Mouse (Mus musculus): ENCODE data around the gene Gpx3.

Gpx3 gene

DNA sequence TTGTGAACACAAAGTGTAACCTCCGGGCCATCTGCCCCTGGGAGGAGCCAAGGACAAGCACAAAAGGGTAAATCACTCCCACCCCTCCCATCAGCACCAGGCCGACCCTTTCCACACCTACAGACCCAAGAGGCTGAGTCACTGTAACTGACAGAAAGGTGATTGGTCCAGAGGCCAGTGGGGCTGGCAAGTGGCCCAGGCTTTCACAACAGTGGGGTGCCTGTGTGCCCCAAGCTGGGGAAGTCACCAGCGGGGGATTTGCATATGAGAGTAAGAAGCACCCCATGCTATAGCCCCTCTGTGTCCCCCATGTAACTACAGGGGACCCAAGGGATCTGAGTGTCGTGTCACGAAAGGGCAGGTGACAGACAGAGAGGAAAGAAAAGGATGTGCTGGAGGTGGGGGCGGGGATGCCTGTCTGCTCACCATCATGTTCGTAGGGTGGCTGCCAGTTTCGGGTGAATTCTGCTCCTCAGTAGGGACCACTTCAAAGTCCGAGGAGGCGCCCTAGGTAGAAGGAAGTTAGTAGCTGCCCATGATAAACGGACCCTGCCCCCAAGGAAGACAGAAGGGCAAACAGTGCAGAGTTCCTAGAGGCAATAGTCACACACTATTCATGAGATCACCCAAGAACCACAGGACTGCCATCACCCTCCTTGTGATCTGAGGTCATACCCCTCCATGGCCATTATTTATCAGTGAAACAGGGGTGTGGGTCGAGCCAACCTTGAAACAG lies 34.0 kb downstream of the Gpx3 start:
- TF ChIP-seq GATA4 (IDR thresholded peaks at IDR 0.05; ENCODE audit: insufficient replicate concordance, low read length) = no peak

- no peak for TF ChIP-seq GATA4 (IDR thresholded peaks at IDR 0.05; ENCODE audit: insufficient replicate concordance, low read length)
Observed at GRCm38 (mm10) chr11:54936771-54937140, 34.5 kb downstream of the Gpx3 start.

- TF ChIP-seq GATA4 (IDR thresholded peaks at IDR 0.05; ENCODE audit: insufficient replicate concordance, low read length) = no peak
Observed at GRCm38 (mm10) chr11:54939501-54939900, 37.2 kb downstream of the Gpx3 start.

- no peak for TF ChIP-seq GATA4 (IDR thresholded peaks at IDR 0.05; ENCODE audit: insufficient replicate concordance, low read length)
Observed at GRCm38 (mm10) chr11:54940056-54940455, 37.8 kb downstream of the Gpx3 start.

- no peak for TF ChIP-seq GATA4 (IDR thresholded peaks at IDR 0.05; ENCODE audit: insufficient replicate concordance, low read length)
Observed at GRCm38 (mm10) chr11:54944702-54945101, 42.4 kb downstream of the Gpx3 start.

DNA sequence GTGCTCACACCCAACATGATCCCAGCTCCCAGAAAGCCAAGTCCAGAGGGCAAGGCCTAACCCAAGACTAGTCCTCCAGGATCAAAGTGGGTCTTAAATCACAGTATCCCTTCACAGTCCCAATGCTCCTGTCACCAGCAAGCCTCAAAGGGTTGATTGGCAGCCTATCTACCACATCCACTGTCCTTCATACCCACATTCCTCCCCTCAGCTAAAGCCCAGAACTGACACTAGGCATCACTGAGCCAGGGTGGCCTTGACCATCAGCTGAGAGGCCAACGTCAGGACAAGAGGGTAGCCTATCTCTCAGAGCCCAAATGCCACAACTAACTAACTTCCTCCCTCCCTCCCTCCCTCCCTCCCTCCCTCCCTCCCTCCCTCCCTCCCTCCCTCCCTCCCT lies 47.5 kb downstream of the Gpx3 start:
- no peak for TF ChIP-seq GATA4 (IDR thresholded peaks at IDR 0.05; ENCODE audit: insufficient replicate concordance, low read length)

DNA sequence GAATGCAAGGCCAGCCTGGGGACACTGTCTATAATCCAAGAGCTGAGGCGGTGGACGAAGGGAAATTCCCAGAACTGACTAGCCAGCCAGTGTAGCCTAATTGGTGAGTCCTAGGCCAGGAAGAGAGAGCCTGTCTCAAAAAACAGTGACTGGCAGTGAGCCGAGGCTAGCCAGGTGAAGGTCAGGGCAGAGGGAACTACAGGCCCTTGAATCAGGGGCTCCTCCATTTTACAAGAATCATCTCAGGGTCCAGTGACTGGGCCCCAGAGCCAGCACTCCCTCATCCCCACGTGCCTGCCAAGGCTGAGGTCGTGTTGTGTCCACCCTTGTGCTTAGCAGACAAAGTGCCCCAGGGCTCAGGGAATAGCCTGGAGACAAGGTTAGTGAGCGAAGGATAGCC lies 48.4 kb downstream of the Gpx3 start:
- no peak for TF ChIP-seq GATA4 (IDR thresholded peaks at IDR 0.05; ENCODE audit: insufficient replicate concordance, low read length)

- TF ChIP-seq GATA4 (IDR thresholded peaks at IDR 0.05; ENCODE audit: insufficient replicate concordance, low read length) = no peak
Observed at GRCm38 (mm10) chr11:54952651-54953050, 50.4 kb downstream of the Gpx3 start.

- no peak for TF ChIP-seq GATA4 (IDR thresholded peaks at IDR 0.05; ENCODE audit: insufficient replicate concordance, low read length)
Observed at GRCm38 (mm10) chr11:54953993-54954446, 51.8 kb downstream of the Gpx3 start.

- TF ChIP-seq GATA4 (IDR thresholded peaks at IDR 0.05; ENCODE audit: insufficient replicate concordance, low read length) = no peak
Observed at GRCm38 (mm10) chr11:54954716-54955115, 52.5 kb downstream of the Gpx3 start.

GRCm38 (mm10) chr11:54955735-54956480 lies 53.7 kb downstream of the Gpx3 start:
- peak; percentile 44; the same call in 1 of the 2 replicates for TF ChIP-seq GATA4 (IDR thresholded peaks at IDR 0.05; ENCODE audit: insufficient replicate concordance, low read length)

DNA sequence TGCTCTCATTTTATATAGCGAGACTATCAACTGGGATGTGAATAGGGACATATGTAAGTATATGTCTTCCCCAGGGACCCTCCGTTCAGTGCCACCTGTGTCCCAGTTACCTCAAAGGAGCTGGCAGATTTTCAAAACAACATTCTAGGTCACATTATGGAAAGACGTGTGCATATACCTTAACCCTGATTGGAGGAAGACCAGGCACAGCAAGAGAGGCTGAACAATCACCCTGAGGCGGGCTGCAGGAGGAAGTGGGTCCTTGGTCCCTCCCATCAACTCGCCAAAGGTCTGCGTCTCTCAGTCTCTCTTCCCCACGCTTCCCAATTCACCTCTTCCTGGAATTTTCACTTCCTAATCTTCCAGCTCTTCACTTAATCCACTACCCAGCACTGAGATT lies 54.7 kb downstream of the Gpx3 start:
- no peak for TF ChIP-seq GATA4 (IDR thresholded peaks at IDR 0.05; ENCODE audit: insufficient replicate concordance, low read length)

- TF ChIP-seq GATA4 (IDR thresholded peaks at IDR 0.05; ENCODE audit: insufficient replicate concordance, low read length) = no peak
Observed at GRCm38 (mm10) chr11:54958571-54959073, 56.4 kb downstream of the Gpx3 start.
